Mouse (Mus musculus): Measurements from ENCODE around the gene Ptprk. TPM values are rescaled to one million over a fixed set of nuclear protein-coding genes. Genes with fewer than 3 reads are reported as not detected.

Ptprk gene
- polyA plus RNA-seq, 1 experiment from 2014 or later: 27.2 TPM

DNA sequence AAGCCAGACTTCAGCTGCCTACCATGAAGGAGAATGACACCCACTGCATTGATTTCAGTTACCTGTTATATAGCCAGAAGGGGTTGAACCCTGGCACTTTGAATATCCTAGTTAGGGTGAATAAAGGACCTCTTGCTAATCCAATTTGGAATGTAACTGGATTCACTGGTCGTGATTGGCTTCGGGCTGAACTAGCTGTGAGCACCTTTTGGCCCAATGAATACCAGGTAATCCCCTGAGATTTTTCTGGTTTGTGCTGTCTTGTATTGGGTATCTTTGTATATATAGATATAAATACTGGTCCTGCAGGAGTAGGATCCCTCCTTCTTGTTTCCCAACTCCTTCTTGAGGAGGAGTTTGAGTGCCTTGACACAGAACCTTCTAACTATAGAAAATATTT lies 188.9 kb downstream of the Ptprk start:
- ATAC-seq (ENCODE audit: insufficient read depth, low FRiP score, low TSS enrichment): no peak

GRCm38 (mm10) chr10:28270273-28270672 lies 195.7 kb downstream of the Ptprk start:
- ATAC-seq (ENCODE audit: insufficient read depth, low FRiP score, low TSS enrichment): no peak; the same call in 1 of the 2 replicates
- Histone ChIP-seq H3K36me3 (ENCODE audit: control insufficient read depth, insufficient read depth, low read length) (no peaks in the 10 kb centered on the region; the same call in 1 of the 2 replicates), H3K9me3 (ENCODE audit: control insufficient read depth, low read length) (no peaks in the 10 kb centered on the region), H3K4me3 (ENCODE audit: low read depth, low read length) (no peak overlapping the region), H3K4me2 (ENCODE audit: low read depth) (no peak overlapping the region), H3K9ac (ENCODE audit: low read length) (no peak overlapping the region), H3K27ac (ENCODE audit: low read depth, low read length) (no peak overlapping the region), H3K27me3 (ENCODE audit: control insufficient read depth, insufficient read depth, low read length) (no peaks in the 10 kb centered on the region), H3K4me1 (ENCODE audit: control insufficient read depth, insufficient read depth, low read length) (no peaks in the 10 kb centered on the region)
- no peak for DNase-seq (ENCODE audit: low spot score)
- WGBS: 86% methylated on average over 4 of the region's 4 CpGs

More for the DNA sequence above, 188.9 kb downstream of the Ptprk start:
- Histone ChIP-seq H3K4me1 (ENCODE audit: control insufficient read depth, insufficient read depth, low read length) (no peaks in the 10 kb centered on the region), H3K27ac (ENCODE audit: low read depth, low read length) (no peak overlapping the region), H3K4me3 (ENCODE audit: low read depth, low read length) (no peak overlapping the region), H3K36me3 (ENCODE audit: control insufficient read depth, insufficient read depth, low read length) (no peaks in the 10 kb centered on the region; the same call in 1 of the 2 replicates), H3K9me3 (ENCODE audit: control insufficient read depth, low read length) (no peaks in the 10 kb centered on the region), H3K4me2 (ENCODE audit: low read depth) (no peak overlapping the region), H3K27me3 (ENCODE audit: control insufficient read depth, insufficient read depth, low read length) (no peaks in the 10 kb centered on the region), H3K9ac (ENCODE audit: low read length) (no peak overlapping the region)
- 97% methylated on average over 2 of the region's 2 CpGs for WGBS
- DNase-seq (ENCODE audit: low spot score): no peak

- no peak for DNase-seq (ENCODE audit: low spot score)
- no peaks in the 10 kb centered on the region for H3K36me3 ChIP-seq (ENCODE audit: control insufficient read depth, insufficient read depth, low read length)
- no peaks in the 10 kb centered on the region for H3K9me3 ChIP-seq (ENCODE audit: control insufficient read depth, low read length)
- no peak overlapping the region for H3K4me3 ChIP-seq (ENCODE audit: low read depth, low read length)
- H3K4me1 ChIP-seq (ENCODE audit: control insufficient read depth, insufficient read depth, low read length): no peaks in the 10 kb centered on the region
- ATAC-seq (ENCODE audit: insufficient read depth, low FRiP score, low TSS enrichment): no peak
- WGBS: 88% methylated on average over 8 of the region's 8 CpGs
- no peak overlapping the region for H3K9ac ChIP-seq (ENCODE audit: low read length)
- H3K4me2 ChIP-seq (ENCODE audit: low read depth): no peak overlapping the region
- no peaks in the 10 kb centered on the region for H3K27me3 ChIP-seq (ENCODE audit: control insufficient read depth, insufficient read depth, low read length)
- H3K27ac ChIP-seq (ENCODE audit: low read depth, low read length): no peak overlapping the region
Observed at GRCm38 (mm10) chr10:28271729-28272606, 197.3 kb downstream of the Ptprk start.

GRCm38 (mm10) chr10:28278757-28279156 lies 204.1 kb downstream of the Ptprk start:
- Histone ChIP-seq H3K4me2 (ENCODE audit: low read depth) (no peak overlapping the region), H3K27me3 (ENCODE audit: control insufficient read depth, insufficient read depth, low read length) (no peaks in the 10 kb centered on the region), H3K9me3 (ENCODE audit: control insufficient read depth, low read length) (no peaks in the 10 kb centered on the region), H3K4me1 (ENCODE audit: control insufficient read depth, insufficient read depth, low read length) (no peaks in the 10 kb centered on the region), H3K4me3 (ENCODE audit: low read depth, low read length) (no peak overlapping the region), H3K27ac (ENCODE audit: low read depth, low read length) (no peak overlapping the region), H3K36me3 (ENCODE audit: control insufficient read depth, insufficient read depth, low read length) (no peaks in the 10 kb centered on the region), H3K9ac (ENCODE audit: low read length) (no peak overlapping the region)
- WGBS: 95% methylated on average over 2 of the region's 2 CpGs
- ATAC-seq (ENCODE audit: insufficient read depth, low FRiP score, low TSS enrichment): no peak
- DNase-seq (ENCODE audit: low spot score): no peak

- H3K27me3 ChIP-seq (ENCODE audit: control insufficient read depth, insufficient read depth, low read length): no peaks in the 10 kb centered on the region
- H3K4me2 ChIP-seq (ENCODE audit: low read depth): no peak overlapping the region
- 36% methylated on average over 1 of the region's 1 CpGs for WGBS
- no peak for ATAC-seq (ENCODE audit: insufficient read depth, low FRiP score, low TSS enrichment)
- H3K9ac ChIP-seq (ENCODE audit: low read length): no peak overlapping the region
- no peaks in the 10 kb centered on the region for H3K9me3 ChIP-seq (ENCODE audit: control insufficient read depth, low read length)
- no peak overlapping the region for H3K27ac ChIP-seq (ENCODE audit: low read depth, low read length)
- H3K4me3 ChIP-seq (ENCODE audit: low read depth, low read length): no peak overlapping the region
- no peak for DNase-seq (ENCODE audit: low spot score)
- H3K4me1 ChIP-seq (ENCODE audit: control insufficient read depth, insufficient read depth, low read length): no peaks in the 10 kb centered on the region
- H3K36me3 ChIP-seq (ENCODE audit: control insufficient read depth, insufficient read depth, low read length): no peaks in the 10 kb centered on the region
Observed at GRCm38 (mm10) chr10:28297531-28297930, 222.9 kb downstream of the Ptprk start.

- H3K4me3 ChIP-seq (ENCODE audit: low read depth, low read length): no peak overlapping the region
- WGBS: 75% methylated on average over 4 of the region's 4 CpGs
- no peaks in the 10 kb centered on the region for H3K36me3 ChIP-seq (ENCODE audit: control insufficient read depth, insufficient read depth, low read length)
- H3K27me3 ChIP-seq (ENCODE audit: control insufficient read depth, insufficient read depth, low read length): no peaks in the 10 kb centered on the region
- no peak overlapping the region for H3K27ac ChIP-seq (ENCODE audit: low read depth, low read length)
- no peak for ATAC-seq (ENCODE audit: insufficient read depth, low FRiP score, low TSS enrichment)
- H3K9ac ChIP-seq (ENCODE audit: low read length): no peak overlapping the region
- no peak overlapping the region for H3K4me2 ChIP-seq (ENCODE audit: low read depth)
- H3K9me3 ChIP-seq (ENCODE audit: control insufficient read depth, low read length): no peaks in the 10 kb centered on the region
- H3K4me1 ChIP-seq (ENCODE audit: control insufficient read depth, insufficient read depth, low read length): no peaks in the 10 kb centered on the region
- no peak for DNase-seq (ENCODE audit: low spot score)
Observed at GRCm38 (mm10) chr10:28299207-28299606, 224.6 kb downstream of the Ptprk start.

- no peak overlapping the region for H3K4me3 ChIP-seq (ENCODE audit: low read depth, low read length)
- DNase-seq (ENCODE audit: low spot score) (no peak), ATAC-seq (ENCODE audit: insufficient read depth, low FRiP score, low TSS enrichment) (no peak)
- no peaks in the 10 kb centered on the region for H3K4me1 ChIP-seq (ENCODE audit: control insufficient read depth, insufficient read depth, low read length)
- no peaks in the 10 kb centered on the region for H3K36me3 ChIP-seq (ENCODE audit: control insufficient read depth, insufficient read depth, low read length)
- H3K4me2 ChIP-seq (ENCODE audit: low read depth): no peak overlapping the region
- no peak overlapping the region for H3K27ac ChIP-seq (ENCODE audit: low read depth, low read length)
- no peak overlapping the region for H3K9ac ChIP-seq (ENCODE audit: low read length)
- no peaks in the 10 kb centered on the region for H3K9me3 ChIP-seq (ENCODE audit: control insufficient read depth, low read length)
- no peaks in the 10 kb centered on the region for H3K27me3 ChIP-seq (ENCODE audit: control insufficient read depth, insufficient read depth, low read length)
Observed at GRCm38 (mm10) chr10:28303856-28304255, 229.2 kb downstream of the Ptprk start.

GRCm38 (mm10) chr10:28304292-28304875 lies 229.8 kb downstream of the Ptprk start:
- H3K36me3 ChIP-seq (ENCODE audit: control insufficient read depth, insufficient read depth, low read length): no peaks in the 10 kb centered on the region
- DNase-seq (ENCODE audit: low spot score) (no peak), ATAC-seq (ENCODE audit: insufficient read depth, low FRiP score, low TSS enrichment) (no peak)
- no peak overlapping the region for H3K9ac ChIP-seq (ENCODE audit: low read length)
- no peaks in the 10 kb centered on the region for H3K27me3 ChIP-seq (ENCODE audit: control insufficient read depth, insufficient read depth, low read length)
- no peak overlapping the region for H3K27ac ChIP-seq (ENCODE audit: low read depth, low read length)
- no peak overlapping the region for H3K4me2 ChIP-seq (ENCODE audit: low read depth)
- no peaks in the 10 kb centered on the region for H3K9me3 ChIP-seq (ENCODE audit: control insufficient read depth, low read length)
- no peak overlapping the region for H3K4me3 ChIP-seq (ENCODE audit: low read depth, low read length)
- no peaks in the 10 kb centered on the region for H3K4me1 ChIP-seq (ENCODE audit: control insufficient read depth, insufficient read depth, low read length)
- 82% methylated on average over 4 of the region's 4 CpGs for WGBS
